Mouse (Mus musculus) lung, adult 2 months (tissue): ENCODE data around the gene A430005L14Rik. TPM values are rescaled to one million over a fixed set of nuclear protein-coding genes. Genes with fewer than 3 reads are reported as not detected.
A peak's percentile ranks its signal among the peaks of the same experiment; 100 is the strongest.
"Not testable (repeated sequence)": the region's sequence is repeated elsewhere in the genome, so short reads cannot be mapped to it uniquely, and the experiment has no call there.

ENCODE experiments used
- DNase-seq: peaks from one replicate; pipeline ENCODE4 v3.0.0; 2022
- H3K4me1 ChIP-seq: fragments of 200-500 bp; 2 replicates; pipeline ENCODE4 v1.6.1; 2011; ENCODE audit warnings: low read length; ENCODE audit not compliant: control insufficient read depth, insufficient read depth
- H3K4me3 ChIP-seq: fragments of 200-500 bp; replicated peaks from 2 replicates; pipeline ENCODE3; 2011; ENCODE audit warnings: low read depth, mild to moderate bottlenecking, control low read depth, low read length; ENCODE audit errors: extremely low read depth
- CTCF ChIP-seq: fragments of 200-500 bp; IDR thresholded peaks from 2 replicates; pipeline ENCODE4 v1.5.1; 2011; ENCODE audit warnings: mild to moderate bottlenecking, low read length, control low read depth; ENCODE audit not compliant: insufficient read depth
- POLR2A ChIP-seq: fragments of 200-500 bp; IDR thresholded peaks from 2 replicates; pipeline ENCODE4 v1.6.1; 2011; ENCODE audit warnings: low read depth, mild to moderate bottlenecking, control low read depth, low read length, borderline replicate concordance; ENCODE audit errors: extremely low read depth
- whole genome bisulfite sequencing: fragments of 180-500 bp; shearing (Covaris S2); methylation state at CpG from one replicate; pipeline ENCODE4 v1.1.7; 2018; 5-methylcytosine and 5-hydroxymethylcytosine counted together
- polyA plus RNA-seq: library from polyadenylated mRNA; depleted of rRNA; stranded (reverse); fragments of >200 nt; gene quantifications from 2 replicates; pipeline ENCODE4 v1.2.3, GENCODE M21; 2012; rRNA removed

A430005L14Rik gene
- polyA plus RNA-seq: 25.2 and 29.3 TPM in 2 replicates

- no peaks in the 10 kb centered on the region for H3K4me1 ChIP-seq
Observed at GRCm38 (mm10) chr4:153956569-153957405, at the start of gene A430005L14Rik. Gene A430005L14Rik (plus strand): TSS chr4:153957237.

GRCm38 (mm10) chr4:153907573-153907972 lies 49.5 kb upstream of the A430005L14Rik start:
- peak; percentile 4 for DNase-seq
- Histone ChIP-seq H3K4me1 (no peaks in the 10 kb centered on the region), H3K4me3 (no peak overlapping the region)
- 22% methylated on average over 11 of the region's 11 CpGs for WGBS
- TF ChIP-seq POLR2A: no peak
- no peak for TF ChIP-seq CTCF

More at GRCm38 (mm10) chr4:153956569-153957405, at the start of gene A430005L14Rik:
- H3K4me3 ChIP-seq: peak within 1 kb of the TSS; percentile 74
- TF ChIP-seq CTCF: no peak
- peak; percentile 68; the same call in 1 of the 2 replicates for TF ChIP-seq POLR2A
- WGBS: 2% methylated on average over 65 of the region's 67 CpGs
- DNase-seq: peak; percentile 96

- H3K4me3 ChIP-seq: no peak overlapping the region
- H3K4me1 ChIP-seq: no peaks in the 10 kb centered on the region
- DNase-seq: no peak
- no peak for TF ChIP-seq CTCF
- TF ChIP-seq POLR2A: no peak
- WGBS: 56% methylated on average over 3 of the region's 3 CpGs
Observed at GRCm38 (mm10) chr4:153913635-153914034, 43.4 kb upstream of the A430005L14Rik start.

GRCm38 (mm10) chr4:153917773-153918500 lies 39.1 kb upstream of the A430005L14Rik start:
- DNase-seq: no peak
- 29% methylated on average over 8 of the region's 8 CpGs for WGBS
- no peak for TF ChIP-seq CTCF
- Histone ChIP-seq H3K4me3 (no peak overlapping the region), H3K4me1 (no peaks in the 10 kb centered on the region)

- no peak for DNase-seq
- no peaks in the 10 kb centered on the region for H3K4me1 ChIP-seq
- WGBS: 63% methylated on average over 9 of the region's 9 CpGs
- TF ChIP-seq POLR2A (no peak), CTCF (no peak)
- no peak overlapping the region for H3K4me3 ChIP-seq
Observed at GRCm38 (mm10) chr4:153920517-153921233, 36.4 kb upstream of the A430005L14Rik start.

- 44% methylated on average over 4 of the region's 4 CpGs for WGBS
- not testable (repeated sequence) for DNase-seq, H3K4me1 ChIP-seq, H3K4me3 ChIP-seq
Observed at GRCm38 (mm10) chr4:153922090-153922489, 34.9 kb upstream of the A430005L14Rik start.

GRCm38 (mm10) chr4:153928772-153929299 lies 28.2 kb upstream of the A430005L14Rik start:
- no peak overlapping the region for H3K4me3 ChIP-seq
- TF ChIP-seq POLR2A (no peak), CTCF (no peak)
- WGBS: 83% methylated on average over 11 of the region's 11 CpGs
- no peak for DNase-seq
- no peaks in the 10 kb centered on the region for H3K4me1 ChIP-seq

- TF ChIP-seq POLR2A: no peak
- no peak for TF ChIP-seq CTCF
- no peak for DNase-seq
- WGBS: 56% methylated on average over 10 of the region's 10 CpGs
- H3K4me1 ChIP-seq: no peaks in the 10 kb centered on the region
- H3K4me3 ChIP-seq: no peak overlapping the region
Observed at GRCm38 (mm10) chr4:153929425-153929824, 27.6 kb upstream of the A430005L14Rik start.

GRCm38 (mm10) chr4:153929921-153930320 lies 27.1 kb upstream of the A430005L14Rik start:
- no peaks in the 10 kb centered on the region for H3K4me1 ChIP-seq
- no peak overlapping the region for H3K4me3 ChIP-seq
- no peak for DNase-seq
- no peak for TF ChIP-seq CTCF
- no peak for TF ChIP-seq POLR2A
- WGBS: 70% methylated on average over 4 of the region's 4 CpGs

GRCm38 (mm10) chr4:153943243-153943642 lies 13.8 kb upstream of the A430005L14Rik start:
- TF ChIP-seq POLR2A (no peak), CTCF (peak; percentile 60)
- no peak for DNase-seq

More at GRCm38 (mm10) chr4:153943243-153943642, 13.8 kb upstream of the A430005L14Rik start:
- Histone ChIP-seq H3K4me1 (no peaks in the 10 kb centered on the region), H3K4me3 (no peak overlapping the region)
- WGBS: 53% methylated on average over 4 of the region's 4 CpGs
